1 mouse cellular context compared by ENCODE assay signal in the genomic region with DNA sequence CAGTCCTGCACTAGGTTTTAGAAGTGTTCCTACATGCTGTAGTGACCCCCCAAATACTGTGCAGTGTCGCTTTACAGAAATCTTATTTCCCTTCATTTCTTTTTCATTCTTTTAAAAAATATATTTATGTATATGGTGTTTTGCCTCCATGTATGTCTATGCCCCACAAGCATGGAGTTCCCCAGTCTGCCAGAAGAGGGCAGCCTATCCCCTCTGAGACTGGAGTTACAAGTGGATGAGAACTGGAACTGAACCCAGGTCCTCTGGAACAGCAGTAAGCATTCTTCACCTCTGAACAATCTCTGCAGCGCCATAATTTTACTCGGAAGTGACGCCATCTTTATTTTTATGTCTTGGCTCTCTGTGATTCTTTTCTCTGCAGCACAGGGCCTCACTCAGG.
TF ChIP-seq lines count a peak whose summit lies in the region.

No protein-coding gene starts in this region.

TF ChIP-seq in MEL, 35 proteins besides CTCF, POLR2A, EP300 and RAD21:
- TF ChIP-seq MAFK (IDR thresholded peaks at IDR 0.05; ENCODE audit: borderline replicate concordance, low read depth, low read length) (no peak), MAZ (IDR thresholded peaks at IDR 0.05; ENCODE audit: low read depth, low read length) (no peak), SIN3A (IDR thresholded peaks at IDR 0.05; ENCODE audit: low read length) (no peak), MXI1 (IDR thresholded peaks at IDR 0.05; ENCODE audit: low read depth, low read length) (no peak), SMC3 (IDR thresholded peaks at IDR 0.05; ENCODE audit: low read depth, low read length) (no peak)
